In genomic region chr3:39830488-39831056, GRCm38 (mm10) we compare ENCODE assay signal across 20 mouse cellular contexts.
DNase-seq lines count a peak whose midpoint lies in the region; ATAC-seq lines count a peak whose summit lies in the region.
"Had no signal": no experiment of that assay in that cellular context is flagged by ENCODE, and none has a peak within 500 bp of the region (broad histone marks: within the 10 kb centered on the region; RNA-seq: fewer than 3 reads in every experiment).

No protein-coding gene starts in this region.

- peak; percentile 57 for ATAC-seq in activated CD4-positive, CD25-positive, alpha-beta regulatory T cell, adult 4 months
- ATAC-seq: forebrain, embryonic 15.5 days; intestine, embryonic 16.5 days had no signal

- peak; percentile 11 for DNase-seq in 416B (ENCODE audit: low read depth)
- peak; percentile 3 for DNase-seq in CD4-positive, CD25-positive, alpha-beta regulatory T cell, adult 2 months (ENCODE audit: low read depth, low spot score)
- DNase-seq in induced T-regulatory cell, adult 2 months (ENCODE audit: low read depth): peak; percentile 9
- no peak for DNase-seq in cerebellum, postnatal 4 days (ENCODE audit: low spot score in 2 of 2)
- no peak for DNase-seq in right cerebral cortex, postnatal 10 days (ENCODE audit: low spot score in 2 of 2)
- DNase-seq in embryo, embryonic 10.5 days (ENCODE audit: low spot score): no peak
- DNase-seq in lung, postnatal 25 days (ENCODE audit: low spot score): no peak
- DNase-seq: adrenal gland, postnatal 10 days; adrenal gland, postnatal 36 days; cerebellum, adult 18-20 months; cerebellum, adult 9-11 months; cerebellum, postnatal 25 days; gastrocnemius, postnatal 25 days; heart, adult 18-20 months; heart, postnatal 10 days; heart, postnatal 36 days; kidney, adult 18-20 months had no signal

Comparison
In these comparisons a context has a peak if more than half of its experiments do, and no peak if none do; other contexts are left out.
1. DNase-seq: peak in 416B (single experiment), CD4-positive, CD25-positive, alpha-beta regulatory T cell, adult 2 months (single experiment) and induced T-regulatory cell, adult 2 months (single experiment); none in cerebellum, postnatal 4 days (0 of 2), right cerebral cortex, postnatal 10 days (0 of 2), embryo, embryonic 10.5 days (single experiment) and lung, postnatal 25 days (single experiment).